Mouse (Mus musculus) heart, adult 2 months (tissue): ENCODE measurements at regions not wholly inside any gene's neighbourhood (a gene's known extent, or its start where the extent isn't known, plus 50 kb on each side); places are given as distances from the start of the nearest gene placed in this dataset.

ENCODE experiments used
- CTCF ChIP-seq: fragments of 200-600 bp; IDR thresholded peaks from 2 replicates; pipeline ENCODE4 v1.8.1; 2022; ENCODE audit warnings: antibody characterized with exemption, mild to moderate bottlenecking, moderate library complexity
- EP300 ChIP-seq: fragments of 200-500 bp; IDR thresholded peaks from 2 replicates; pipeline ENCODE4 v1.6.1; 2011; ENCODE audit warnings: low read depth, low read length, control low read depth; ENCODE audit not compliant: insufficient read depth
- POLR2A ChIP-seq: fragments of 200-500 bp; IDR thresholded peaks from 2 replicates; pipeline ENCODE4 v1.6.1; 2011; ENCODE audit warnings: mild to moderate bottlenecking, low read depth, low read length, control low read depth; ENCODE audit not compliant: insufficient read depth

DNA sequence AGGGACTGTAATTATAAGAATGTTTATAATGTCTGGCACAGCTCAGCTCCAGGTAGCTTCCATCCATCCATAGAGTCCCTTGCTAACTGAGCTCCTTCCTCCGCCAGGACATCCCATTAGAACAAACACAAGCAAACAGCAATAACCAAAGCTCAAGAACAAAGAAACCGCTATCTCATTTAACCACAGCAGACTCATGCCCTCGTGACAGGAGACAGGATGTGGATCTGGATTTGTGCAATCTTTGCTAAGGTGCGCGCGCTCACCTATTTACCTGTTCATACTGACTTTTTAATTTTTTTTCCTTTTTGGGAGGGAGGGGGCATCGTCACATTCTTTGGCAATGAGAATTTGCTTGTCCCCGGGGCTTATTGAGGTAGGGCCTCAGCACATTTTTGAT, 71.3 kb upstream of the Slc38a2 start:
- TF ChIP-seq EP300 (no peak), CTCF (no peak), POLR2A (no peak)
